ENCODE assay signal across 16 mouse cellular contexts in genomic region chr7:34541000-34541399, GRCm38 (mm10).
"Had no signal": no experiment of that assay in that cellular context is flagged by ENCODE, and none has a peak within 500 bp of the region (broad histone marks: within the 10 kb centered on the region; RNA-seq: fewer than 3 reads in every experiment).

No protein-coding gene starts in this region.

- ATAC-seq: hindbrain, postnatal 0 days; liver, postnatal 0 days; midbrain, embryonic 13.5 days had no signal

- H3K4me2 ChIP-seq: limb, embryonic 12.5 days; liver, embryonic 13.5 days; midbrain, embryonic 13.5 days; neural tube, embryonic 15.5 days had no signal

- H3K27ac ChIP-seq: hindbrain, postnatal 0 days; kidney, postnatal 0 days; limb, embryonic 12.5 days; liver, embryonic 13.5 days; midbrain, embryonic 13.5 days; neural tube, embryonic 15.5 days had no signal

- H3K9ac ChIP-seq: limb, embryonic 12.5 days; liver, embryonic 13.5 days; liver, postnatal 0 days; midbrain, embryonic 13.5 days; neural tube, embryonic 15.5 days had no signal

- H3K9me3 ChIP-seq: midbrain, embryonic 13.5 days; neural tube, embryonic 15.5 days had no signal

- H3K27me3 ChIP-seq: limb, embryonic 12.5 days; liver, embryonic 13.5 days; midbrain, embryonic 13.5 days; neural tube, embryonic 15.5 days had no signal

- H3K36me3 ChIP-seq: limb, embryonic 12.5 days; liver, embryonic 13.5 days; midbrain, embryonic 13.5 days; neural tube, embryonic 15.5 days had no signal

- DNase-seq: kidney, adult 9 months; kidney, postnatal 36 days; layer of hippocampus, adult 9-11 months; layer of hippocampus, postnatal 36 days; liver; liver, embryonic 13.5 days; liver, postnatal 0 days; lung, postnatal 14 days; right cerebral cortex, postnatal 4 days; spleen, adult 18-20 months; thymus, postnatal 36 days had no signal

- H3K4me3 ChIP-seq: limb, embryonic 12.5 days; liver, embryonic 13.5 days; midbrain, embryonic 13.5 days; neural tube, embryonic 15.5 days had no signal

- H3K4me1 ChIP-seq: limb, embryonic 12.5 days; liver, embryonic 13.5 days; midbrain, embryonic 13.5 days; neural tube, embryonic 15.5 days had no signal
